Mouse (Mus musculus): ENCODE data around the gene Ttll4.

Gene Ttll4

GRCm38 (mm10) chr1:74661448-74662195, at the start of gene Ttll4:
Ttll4 (plus strand) TSS chr1:74661745.
- in situ Hi-C loops (cut with MboI; ENCODE audit: low pct_unique_long_range_greater_than_20kb in 1 of 2, low sequenced_read_pairs in 2 of 2, unreplicated experiment in 1 of 2) = no loop called here

DNA sequence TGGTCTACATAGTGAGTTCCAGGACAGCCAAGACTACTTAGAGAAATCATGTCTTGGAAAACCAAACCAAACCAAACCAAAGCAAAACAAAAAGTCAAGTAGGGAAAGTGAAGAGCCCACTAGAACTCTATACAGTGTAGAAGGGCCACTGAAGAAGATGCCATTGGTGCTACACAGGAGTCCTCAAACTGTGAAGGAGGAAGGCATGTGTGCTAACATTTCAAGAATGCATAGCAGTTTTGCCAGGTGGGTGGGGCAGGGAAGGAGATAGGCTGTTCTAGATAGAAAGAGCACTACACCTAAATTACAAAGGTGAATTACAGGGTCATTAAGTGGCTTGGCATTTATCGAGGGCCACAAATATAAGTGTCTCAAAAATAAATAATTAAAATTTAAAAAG, 37.4 kb upstream of the Ttll4 start:
- in situ Hi-C loops (cut with MboI; ENCODE audit: low pct_unique_long_range_greater_than_20kb in 1 of 2, low sequenced_read_pairs in 2 of 2, unreplicated experiment in 1 of 2) = no loop called here

GRCm38 (mm10) chr1:74626076-74626475, 35.5 kb upstream of the Ttll4 start:
- in situ Hi-C loops (cut with MboI; ENCODE audit: low pct_unique_long_range_greater_than_20kb in 1 of 2, low sequenced_read_pairs in 2 of 2, unreplicated experiment in 1 of 2) = no loop called here

DNA sequence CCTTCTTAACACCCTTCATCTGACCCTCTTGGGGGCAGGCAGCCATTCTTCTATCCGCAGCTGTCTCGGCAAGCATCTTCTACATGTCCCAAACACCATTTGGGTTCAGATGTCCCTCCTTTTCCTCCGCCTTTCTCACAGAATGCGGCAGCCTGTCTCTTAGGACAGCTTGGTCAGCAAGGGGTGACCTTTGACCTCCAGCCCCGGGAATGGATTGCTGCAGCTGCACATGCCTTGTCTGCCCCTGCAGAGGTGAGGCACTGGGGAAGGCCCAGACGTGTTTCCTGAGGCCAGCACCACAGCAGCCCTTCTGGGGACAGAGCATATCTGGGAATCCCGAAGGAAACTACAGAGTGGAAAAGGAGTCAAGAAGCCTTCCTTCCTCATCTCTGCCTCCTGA, 33.5 kb upstream of the Ttll4 start:
- in situ Hi-C loops (cut with MboI; ENCODE audit: low pct_unique_long_range_greater_than_20kb in 1 of 2, low sequenced_read_pairs in 2 of 2, unreplicated experiment in 1 of 2) = no loop called here

DNA sequence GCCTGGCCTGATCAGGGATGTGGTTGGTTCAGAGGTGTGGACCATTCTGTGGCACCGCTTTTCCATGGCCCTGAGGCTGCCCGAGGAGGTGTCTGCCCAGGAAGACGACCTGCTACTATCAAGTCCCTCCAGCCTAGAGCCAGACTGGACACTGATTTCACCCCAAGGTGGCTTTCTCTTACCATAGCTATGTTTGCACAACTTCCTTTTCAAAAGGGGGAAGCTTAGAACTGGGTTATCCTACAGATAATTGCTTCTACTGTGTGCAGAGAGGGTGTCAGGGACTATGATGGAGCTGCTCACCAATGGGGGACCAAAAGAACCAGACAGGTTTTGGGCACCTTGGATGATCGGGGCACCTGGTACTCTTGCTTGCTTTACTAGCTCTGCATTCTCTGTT, 28.8 kb upstream of the Ttll4 start:
- in situ Hi-C loops (cut with MboI; ENCODE audit: low pct_unique_long_range_greater_than_20kb in 1 of 2, low sequenced_read_pairs in 2 of 2, unreplicated experiment in 1 of 2) = no loop called here

DNA sequence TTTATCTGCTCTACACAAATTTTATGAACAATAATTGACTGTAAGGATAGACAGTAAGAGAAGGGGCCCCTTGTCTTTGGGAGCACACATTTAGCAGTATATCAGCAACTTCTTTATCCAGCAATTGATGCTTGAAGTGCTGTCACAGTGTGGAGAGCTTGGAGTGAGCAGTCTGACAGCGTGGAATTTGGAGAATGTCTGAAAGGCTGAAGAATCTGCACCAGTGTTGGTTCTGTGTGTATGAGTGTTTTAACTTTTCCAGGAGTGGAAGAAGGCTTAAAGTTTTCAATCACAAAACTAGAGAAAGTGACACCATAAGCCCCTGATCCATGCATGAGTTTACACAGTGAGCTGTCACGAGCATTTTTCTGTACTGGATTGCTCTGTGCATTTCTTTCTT, 18.0 kb upstream of the Ttll4 start:
- in situ Hi-C loops (cut with MboI; ENCODE audit: low pct_unique_long_range_greater_than_20kb in 1 of 2, low sequenced_read_pairs in 2 of 2, unreplicated experiment in 1 of 2) = no loop called here

GRCm38 (mm10) chr1:74643926-74644325, 17.6 kb upstream of the Ttll4 start:
- in situ Hi-C loops (cut with MboI; ENCODE audit: low pct_unique_long_range_greater_than_20kb in 1 of 2, low sequenced_read_pairs in 2 of 2, unreplicated experiment in 1 of 2) = no loop called here

DNA sequence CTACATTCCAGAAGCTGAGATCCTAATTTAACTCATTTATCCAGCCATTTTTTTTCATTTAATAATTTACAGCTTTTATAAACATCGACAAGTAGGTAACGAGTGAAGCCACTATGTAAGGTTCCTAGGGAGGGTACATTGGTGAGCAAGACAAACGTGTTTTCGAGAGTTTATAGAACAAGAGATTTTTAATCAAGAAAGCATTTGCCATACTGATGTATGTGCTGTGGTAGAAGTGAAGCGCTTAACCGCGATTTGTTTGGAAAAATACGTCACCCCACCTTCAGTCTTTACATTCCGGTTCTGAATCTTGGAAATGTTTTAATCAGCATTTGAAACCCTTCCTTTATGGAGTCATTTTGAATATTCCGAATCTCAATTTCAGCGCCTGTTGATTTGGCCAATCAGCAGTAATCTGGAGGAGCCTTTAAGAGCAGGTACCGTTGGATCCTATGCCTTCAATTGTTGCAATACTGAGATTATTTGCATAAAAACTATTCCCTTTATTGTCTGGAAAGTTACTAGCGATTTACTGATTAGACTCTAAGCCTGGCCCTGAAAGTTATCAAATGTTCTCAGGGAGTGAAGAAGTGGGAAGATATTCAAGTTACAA, 814 bp downstream of the Ttll4 start:
- in situ Hi-C loops (cut with MboI; ENCODE audit: low pct_unique_long_range_greater_than_20kb in 1 of 2, low sequenced_read_pairs in 2 of 2, unreplicated experiment in 1 of 2) = no loop called here

DNA sequence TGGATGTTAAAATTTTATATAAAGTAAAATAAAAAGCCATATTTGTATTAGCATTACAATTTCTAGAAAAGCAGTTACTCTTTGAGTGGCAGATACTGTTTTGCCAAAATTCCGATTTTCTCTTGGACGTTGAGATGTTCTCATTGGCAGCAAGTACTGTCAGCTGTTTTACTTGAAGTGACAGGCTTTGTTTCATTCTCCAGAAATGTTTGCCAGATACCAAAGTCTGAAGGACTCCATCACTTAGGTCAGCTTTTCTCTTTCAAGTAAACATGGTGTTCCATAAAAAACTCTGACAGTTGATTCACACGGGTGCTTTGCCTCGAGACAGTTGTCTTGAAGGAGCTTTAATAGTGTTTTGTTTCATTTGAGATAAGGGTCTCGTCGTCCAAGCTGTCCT, 3.6 kb downstream of the Ttll4 start:
- in situ Hi-C loops (cut with MboI; ENCODE audit: low pct_unique_long_range_greater_than_20kb in 1 of 2, low sequenced_read_pairs in 2 of 2, unreplicated experiment in 1 of 2) = no loop called here

DNA sequence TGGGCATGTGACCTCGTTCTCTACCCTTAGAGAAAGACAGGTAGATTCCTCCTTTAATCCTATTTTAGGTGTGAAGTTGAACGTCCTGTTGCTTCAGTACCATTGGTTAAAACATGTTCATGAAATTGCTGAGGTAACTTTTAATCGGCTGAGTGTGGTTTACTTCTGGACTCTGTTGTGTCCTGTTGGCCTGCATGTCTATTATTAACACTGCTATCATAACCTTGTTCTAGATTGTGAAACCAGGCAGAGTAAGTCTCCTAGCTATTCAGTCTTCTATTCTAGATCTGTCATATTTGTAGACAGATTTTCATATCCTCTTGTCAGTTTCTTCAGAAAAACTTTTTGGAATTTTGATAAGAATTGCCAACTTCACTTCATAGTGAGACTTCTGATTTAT, 6.8 kb downstream of the Ttll4 start:
- in situ Hi-C loops (cut with MboI; ENCODE audit: low pct_unique_long_range_greater_than_20kb in 1 of 2, low sequenced_read_pairs in 2 of 2, unreplicated experiment in 1 of 2) = no loop called here

DNA sequence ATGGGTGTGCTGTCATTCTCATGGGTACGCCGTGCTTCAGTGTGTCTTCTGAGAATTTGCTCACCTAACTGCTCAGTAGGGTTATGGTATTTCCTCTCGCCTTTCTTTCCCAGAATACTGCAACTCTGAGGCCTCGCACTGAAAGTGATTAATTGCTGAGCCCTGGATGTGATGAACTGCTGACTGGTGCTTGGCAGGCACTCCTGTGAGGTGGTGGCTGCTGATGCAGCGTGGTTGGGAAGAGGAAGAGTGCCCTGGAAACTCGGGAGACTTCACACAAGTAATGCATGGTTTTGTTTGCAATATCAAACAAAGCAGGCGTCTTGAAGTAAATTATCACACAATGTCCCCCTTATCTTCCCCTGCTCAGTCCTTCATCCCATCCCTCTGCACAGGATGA, 11.2 kb downstream of the Ttll4 start:
- in situ Hi-C loops (cut with MboI; ENCODE audit: low pct_unique_long_range_greater_than_20kb in 1 of 2, low sequenced_read_pairs in 2 of 2, unreplicated experiment in 1 of 2) = no loop called here

- in situ Hi-C loops (cut with MboI; ENCODE audit: low pct_unique_long_range_greater_than_20kb in 1 of 2, low sequenced_read_pairs in 2 of 2, unreplicated experiment in 1 of 2) = no loop called here
These were observed 15.3 kb downstream of the Ttll4 start for GRCm38 (mm10) chr1:74676863-74677262.

- in situ Hi-C loops (cut with MboI; ENCODE audit: low pct_unique_long_range_greater_than_20kb in 1 of 2, low sequenced_read_pairs in 2 of 2, unreplicated experiment in 1 of 2) = no loop called here
These were observed 16.3 kb downstream of the Ttll4 start for GRCm38 (mm10) chr1:74677843-74678242.

DNA sequence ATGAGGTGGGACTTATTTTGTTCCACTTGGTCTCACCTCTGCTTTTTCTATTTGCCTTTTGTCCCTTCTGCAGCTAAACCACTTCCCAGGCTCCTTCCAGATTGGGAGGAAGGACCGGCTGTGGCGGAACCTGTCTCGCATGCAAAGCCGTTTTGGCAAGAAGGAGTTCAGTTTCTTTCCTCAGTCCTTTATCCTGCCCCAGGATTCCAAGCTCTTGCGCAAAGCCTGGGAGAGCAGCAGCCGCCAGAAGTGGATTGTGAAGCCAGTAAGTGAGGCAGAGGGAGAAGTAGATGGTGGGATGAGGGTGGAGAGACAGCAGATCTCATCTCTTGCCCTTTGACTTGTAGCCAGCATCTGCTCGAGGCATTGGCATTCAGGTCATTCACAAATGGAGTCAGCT, 25.6 kb downstream of the Ttll4 start:
- in situ Hi-C loops (cut with MboI; ENCODE audit: low pct_unique_long_range_greater_than_20kb in 1 of 2, low sequenced_read_pairs in 2 of 2, unreplicated experiment in 1 of 2) = no loop called here

- in situ Hi-C loops (cut with MboI; ENCODE audit: low pct_unique_long_range_greater_than_20kb in 1 of 2, low sequenced_read_pairs in 2 of 2, unreplicated experiment in 1 of 2) = no loop called here
These were observed 32.5 kb downstream of the Ttll4 start for GRCm38 (mm10) chr1:74693891-74694583.

- in situ Hi-C loops (cut with MboI; ENCODE audit: low pct_unique_long_range_greater_than_20kb in 1 of 2, low sequenced_read_pairs in 2 of 2, unreplicated experiment in 1 of 2) = no loop called here
These were observed 34.3 kb downstream of the Ttll4 start for GRCm38 (mm10) chr1:74695836-74696235.

DNA sequence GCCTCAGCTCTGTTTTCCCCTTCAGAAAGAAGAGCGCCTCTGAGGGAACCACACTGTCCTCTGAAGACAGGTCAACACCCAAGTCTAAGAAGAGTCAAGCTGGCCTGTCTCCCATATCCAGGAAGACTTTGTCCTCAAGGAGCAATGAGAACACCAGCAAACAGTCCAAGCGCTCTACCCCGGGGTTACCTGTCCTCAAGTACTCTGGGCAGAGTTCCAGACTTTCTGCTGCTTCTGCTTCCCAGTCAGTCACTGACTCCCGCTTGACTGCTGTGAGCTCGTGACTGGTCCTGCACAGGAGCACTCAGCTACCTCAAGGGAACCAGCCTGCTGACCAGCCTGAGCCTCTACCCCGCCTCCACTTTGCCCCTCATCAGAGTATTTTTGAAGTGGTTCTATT, 35.9 kb downstream of the Ttll4 start:
- in situ Hi-C loops (cut with MboI; ENCODE audit: low pct_unique_long_range_greater_than_20kb in 1 of 2, low sequenced_read_pairs in 2 of 2, unreplicated experiment in 1 of 2) = no loop called here

- in situ Hi-C loops (cut with MboI; ENCODE audit: low pct_unique_long_range_greater_than_20kb in 1 of 2, low sequenced_read_pairs in 2 of 2, unreplicated experiment in 1 of 2) = no loop called here
These were observed 36.8 kb downstream of the Ttll4 start for GRCm38 (mm10) chr1:74698353-74698752.

DNA sequence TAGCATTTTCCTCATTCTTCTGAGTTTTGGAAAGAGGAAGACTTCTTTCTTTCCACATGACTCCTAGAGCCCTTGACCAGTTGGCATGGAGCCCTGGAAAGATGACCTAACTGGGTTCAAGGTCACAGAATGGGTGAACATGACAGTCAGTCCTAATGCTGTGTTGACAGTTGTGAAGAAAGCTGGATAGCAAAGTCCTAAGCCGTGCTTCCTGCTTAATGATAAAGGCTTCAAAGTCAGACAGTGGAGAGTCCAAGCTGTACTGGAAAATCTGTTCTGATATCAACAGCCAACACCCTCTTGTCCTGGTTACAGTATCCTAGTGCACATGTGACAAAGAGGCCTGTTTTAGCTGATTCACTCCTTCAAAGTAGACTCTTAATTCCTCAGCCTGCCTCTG, 37.2 kb downstream of the Ttll4 start:
- in situ Hi-C loops (cut with MboI; ENCODE audit: low pct_unique_long_range_greater_than_20kb in 1 of 2, low sequenced_read_pairs in 2 of 2, unreplicated experiment in 1 of 2) = no loop called here

GRCm38 (mm10) chr1:74702142-74702553, 40.6 kb downstream of the Ttll4 start:
- in situ Hi-C loops (cut with MboI; ENCODE audit: low pct_unique_long_range_greater_than_20kb in 1 of 2, low sequenced_read_pairs in 2 of 2, unreplicated experiment in 1 of 2) = no loop called here

Data from mouse embryonic stem cell (cell line).